Mouse (Mus musculus): ENCODE data around the gene Mtmr3. TPM values are rescaled to one million over a fixed set of nuclear protein-coding genes. Genes with fewer than 3 reads are reported as not detected.

Gene Mtmr3
- polyA plus RNA-seq, 1 experiment, result 44.1 TPM

GRCm38 (mm10) chr11:4604441-4604840 is 9.8 kb upstream of the Mtmr3 start:
- 34% methylated on average over 6 of the region's 6 CpGs for WGBS
- Histone ChIP-seq H3K4me1 (ENCODE audit: control insufficient read depth, insufficient read depth, low read length) (0 out of 2 replicates have a peak, but pooled peaks cover 2% of the 10 kb centered on the region), H3K4me3 (replicated peaks; ENCODE audit: extremely low read depth, low read depth, low read length) (no peak overlapping the region)
- no peak for DNase-seq
- TF ChIP-seq POLR2A (IDR thresholded peaks at IDR 0.05; ENCODE audit: borderline replicate concordance, extremely low read depth, low read depth, low read length), result no peak
- TF ChIP-seq CTCF (IDR thresholded peaks at IDR 0.05; ENCODE audit: insufficient read depth, low read length), result no peak

- TF ChIP-seq CTCF (IDR thresholded peaks at IDR 0.05; ENCODE audit: insufficient read depth, low read length), result no peak
- TF ChIP-seq POLR2A (IDR thresholded peaks at IDR 0.05; ENCODE audit: borderline replicate concordance, extremely low read depth, low read depth, low read length), result no peak
- Histone ChIP-seq H3K4me1 (ENCODE audit: control insufficient read depth, insufficient read depth, low read length) (0 out of 2 replicates have a peak, but pooled peaks cover 2% of the 10 kb centered on the region), H3K4me3 (replicated peaks; ENCODE audit: extremely low read depth, low read depth, low read length) (no peak overlapping the region)
- DNase-seq, result peak; percentile 38
- WGBS, result 17% methylated on average over 12 of the region's 12 CpGs
These were observed 8.2 kb upstream of the Mtmr3 start for GRCm38 (mm10) chr11:4602691-4603441.

- no peak overlapping the region for H3K4me3 ChIP-seq (replicated peaks; ENCODE audit: extremely low read depth, low read depth, low read length)
- 0 out of 2 replicates have a peak, but pooled peaks cover 2% of the 10 kb centered on the region for H3K4me1 ChIP-seq (ENCODE audit: control insufficient read depth, insufficient read depth, low read length)
- 84% methylated on average over 5 of the region's 5 CpGs for WGBS
- TF ChIP-seq CTCF (IDR thresholded peaks at IDR 0.05; ENCODE audit: insufficient read depth, low read length) (no peak), POLR2A (IDR thresholded peaks at IDR 0.05; ENCODE audit: borderline replicate concordance, extremely low read depth, low read depth, low read length) (no peak)
- no peak for DNase-seq
These were observed 7.2 kb upstream of the Mtmr3 start for GRCm38 (mm10) chr11:4601890-4602289.

GRCm38 (mm10) chr11:4599916-4600315 is 5.3 kb upstream of the Mtmr3 start:
- 83% methylated on average over 3 of the region's 3 CpGs for WGBS
- no peak for TF ChIP-seq CTCF (IDR thresholded peaks at IDR 0.05; ENCODE audit: insufficient read depth, low read length)
- no peak for TF ChIP-seq POLR2A (IDR thresholded peaks at IDR 0.05; ENCODE audit: borderline replicate concordance, extremely low read depth, low read depth, low read length)
- DNase-seq, result no peak
- Histone ChIP-seq H3K4me3 (replicated peaks; ENCODE audit: extremely low read depth, low read depth, low read length) (no peak overlapping the region), H3K4me1 (ENCODE audit: control insufficient read depth, insufficient read depth, low read length) (0 out of 2 replicates have a peak, but pooled peaks cover 2% of the 10 kb centered on the region)

GRCm38 (mm10) chr11:4598411-4598810 is 3.7 kb upstream of the Mtmr3 start:
- WGBS, result 69% methylated on average over 2 of the region's 2 CpGs
- no peak for TF ChIP-seq POLR2A (IDR thresholded peaks at IDR 0.05; ENCODE audit: borderline replicate concordance, extremely low read depth, low read depth, low read length)
- TF ChIP-seq CTCF (IDR thresholded peaks at IDR 0.05; ENCODE audit: insufficient read depth, low read length), result no peak
- H3K4me3 ChIP-seq (replicated peaks; ENCODE audit: extremely low read depth, low read depth, low read length), result no peak overlapping the region
- DNase-seq, result no peak
- peaks cover 2% of the 10 kb centered on the region; the same call in 1 of the 2 replicates for H3K4me1 ChIP-seq (ENCODE audit: control insufficient read depth, insufficient read depth, low read length)

GRCm38 (mm10) chr11:4593849-4594607 is 635 bp downstream of the Mtmr3 start:
- Histone ChIP-seq H3K4me3 (replicated peaks; ENCODE audit: extremely low read depth, low read depth, low read length) (peak overlapping the region; percentile 74), H3K4me1 (ENCODE audit: control insufficient read depth, insufficient read depth, low read length) (peaks cover 16% of the 10 kb centered on the region)
- 1% methylated on average over 43 of the region's 45 CpGs for WGBS
- DNase-seq, result no peak
- TF ChIP-seq POLR2A (IDR thresholded peaks at IDR 0.05; ENCODE audit: borderline replicate concordance, extremely low read depth, low read depth, low read length) (no peak), CTCF (IDR thresholded peaks at IDR 0.05; ENCODE audit: insufficient read depth, low read length) (no peak)

- Histone ChIP-seq H3K4me3 (replicated peaks; ENCODE audit: extremely low read depth, low read depth, low read length) (peak overlapping the region; percentile 74), H3K4me1 (ENCODE audit: control insufficient read depth, insufficient read depth, low read length) (peaks cover 16% of the 10 kb centered on the region)
- DNase-seq, result no peak
- TF ChIP-seq POLR2A (IDR thresholded peaks at IDR 0.05; ENCODE audit: borderline replicate concordance, extremely low read depth, low read depth, low read length), result no peak
- no peak for TF ChIP-seq CTCF (IDR thresholded peaks at IDR 0.05; ENCODE audit: insufficient read depth, low read length)
- WGBS, result 3% methylated on average over 5 of the region's 5 CpGs
These were observed 1.2 kb downstream of the Mtmr3 start for GRCm38 (mm10) chr11:4593491-4593848.

GRCm38 (mm10) chr11:4591811-4592210 is 2.9 kb downstream of the Mtmr3 start:
- no peak overlapping the region for H3K4me3 ChIP-seq (replicated peaks; ENCODE audit: extremely low read depth, low read depth, low read length)
- WGBS, result 48% methylated on average over 4 of the region's 4 CpGs

GRCm38 (mm10) chr11:4578682-4579081 is 16.0 kb downstream of the Mtmr3 start:
- WGBS, result 38% methylated on average over 2 of the region's 2 CpGs
- Histone ChIP-seq H3K4me1 (ENCODE audit: control insufficient read depth, insufficient read depth, low read length) (peaks cover 12% of the 10 kb centered on the region), H3K4me3 (replicated peaks; ENCODE audit: extremely low read depth, low read depth, low read length) (no peak overlapping the region)
- DNase-seq, result no peak
- TF ChIP-seq CTCF (IDR thresholded peaks at IDR 0.05; ENCODE audit: insufficient read depth, low read length) (no peak), POLR2A (IDR thresholded peaks at IDR 0.05; ENCODE audit: borderline replicate concordance, extremely low read depth, low read depth, low read length) (no peak)

More at GRCm38 (mm10) chr11:4591811-4592210, 2.9 kb downstream of the Mtmr3 start:
- TF ChIP-seq POLR2A (IDR thresholded peaks at IDR 0.05; ENCODE audit: borderline replicate concordance, extremely low read depth, low read depth, low read length), result no peak
- no peak for TF ChIP-seq CTCF (IDR thresholded peaks at IDR 0.05; ENCODE audit: insufficient read depth, low read length)
- no peak for DNase-seq
- peaks cover 16% of the 10 kb centered on the region for H3K4me1 ChIP-seq (ENCODE audit: control insufficient read depth, insufficient read depth, low read length)

Measured in lung, adult 2 months (tissue).